Mouse (Mus musculus) gastrocnemius, postnatal 14 days (tissue): ENCODE results near the gene Evc2. TPM values are rescaled to one million over a fixed set of nuclear protein-coding genes. Genes with fewer than 3 reads are reported as not detected.

Source experiments
- DNase-seq: peaks from one replicate; pipeline ENCODE4 v3.0.0; 2021; ENCODE audit warnings: mixed read lengths
- intact Hi-C: fragments of 180-260 bp; cut with DNase I; formaldehyde crosslinking; loops from one replicate; pipeline ENCODE4 v1.15.1; 2025; ENCODE audit warnings: low total_unique reads
- total RNA-seq, 2 experiments: library from RNA; stranded (reverse); gene quantifications; 2 replicates each; pipeline ENCODE4 v1.2.3; 2021

The Evc2 gene
- total RNA-seq, 2 experiments from 2014 or later, result 6.9 to 7.2 TPM

- DNase-seq, result no peak
- intact Hi-C loops, result loop anchor here (5.0 kb wide), 1 partner anchor 59 kb away; no protein-coding TSS in a partner anchor
Measured at GRCm38 (mm10) chr5:37356027-37356426, 17.7 kb downstream of the Evc2 start.

- intact Hi-C loops, result no loop called here
- DNase-seq, result no peak
Measured at GRCm38 (mm10) chr5:37362618-37363017, 24.3 kb downstream of the Evc2 start.

- intact Hi-C loops, result no loop called here
- no peak for DNase-seq
Measured at GRCm38 (mm10) chr5:37363284-37363683, 25.0 kb downstream of the Evc2 start.

GRCm38 (mm10) chr5:37365751-37366150, 27.5 kb downstream of the Evc2 start:
- no peak for DNase-seq
- intact Hi-C loops, result no loop called here

GRCm38 (mm10) chr5:37368796-37369195, 30.5 kb downstream of the Evc2 start:
- intact Hi-C loops, result no loop called here
- DNase-seq, result no peak

- intact Hi-C loops, result no loop called here
- DNase-seq, result no peak
Measured at GRCm38 (mm10) chr5:37377376-37377775, 39.1 kb downstream of the Evc2 start.

- peak; percentile 20 for DNase-seq
- intact Hi-C loops, result no loop called here
Measured at GRCm38 (mm10) chr5:37380641-37381040, 42.3 kb downstream of the Evc2 start.

GRCm38 (mm10) chr5:37383570-37383969, 45.3 kb downstream of the Evc2 start:
- DNase-seq, result no peak
- intact Hi-C loops, result no loop called here

- intact Hi-C loops, result no loop called here
- no peak for DNase-seq
Measured at GRCm38 (mm10) chr5:37388646-37389045, 50.3 kb downstream of the Evc2 start.

- no peak for DNase-seq
- intact Hi-C loops, result no loop called here
Measured at GRCm38 (mm10) chr5:37389808-37390495, 51.7 kb downstream of the Evc2 start.

GRCm38 (mm10) chr5:37390923-37391322, 52.6 kb downstream of the Evc2 start:
- intact Hi-C loops, result no loop called here
- no peak for DNase-seq

- no peak for DNase-seq
- intact Hi-C loops, result no loop called here
Measured at GRCm38 (mm10) chr5:37391901-37392300, 53.6 kb downstream of the Evc2 start.

- no peak for DNase-seq
- intact Hi-C loops, result no loop called here
Measured at GRCm38 (mm10) chr5:37395172-37396030, 57.1 kb downstream of the Evc2 start.

- intact Hi-C loops, result no loop called here
- DNase-seq, result no peak
Measured at GRCm38 (mm10) chr5:37419028-37419427, 80.7 kb downstream of the Evc2 start.

- intact Hi-C loops, result no loop called here
Measured at GRCm38 (mm10) chr5:37427210-37427609, 88.9 kb downstream of the Evc2 start.

GRCm38 (mm10) chr5:37435417-37435816, 97.1 kb downstream of the Evc2 start:
- intact Hi-C loops, result no loop called here
- DNase-seq, result no peak

More at GRCm38 (mm10) chr5:37427210-37427609, 88.9 kb downstream of the Evc2 start:
- DNase-seq, result no peak

- intact Hi-C loops, result no loop called here
Measured at GRCm38 (mm10) chr5:37442767-37443166, 104.5 kb downstream of the Evc2 start.

GRCm38 (mm10) chr5:37447546-37447945, 109.2 kb downstream of the Evc2 start:
- DNase-seq, result no peak
- intact Hi-C loops, result no loop called here

More at GRCm38 (mm10) chr5:37442767-37443166, 104.5 kb downstream of the Evc2 start:
- no peak for DNase-seq

- intact Hi-C loops, result no loop called here
Measured at GRCm38 (mm10) chr5:37456590-37456989, 118.3 kb downstream of the Evc2 start.

GRCm38 (mm10) chr5:37457191-37457590, 118.9 kb downstream of the Evc2 start:
- intact Hi-C loops, result no loop called here
- DNase-seq, result no peak

More at GRCm38 (mm10) chr5:37456590-37456989, 118.3 kb downstream of the Evc2 start:
- no peak for DNase-seq

- intact Hi-C loops, result no loop called here
- no peak for DNase-seq
Measured at GRCm38 (mm10) chr5:37457831-37458230, 119.5 kb downstream of the Evc2 start.
